Comparison of ENCODE assay signal across 11 mouse cellular contexts in genomic region chr16:21385926-21386881, GRCm38 (mm10). TPM values are rescaled to one million over a fixed set of nuclear protein-coding genes. Genes with fewer than 3 reads are reported as not detected.
DNase-seq lines count a peak whose midpoint lies in the region; ATAC-seq and TF ChIP-seq lines count a peak whose summit lies in the region.
"Had no signal": no experiment of that assay in that cellular context is flagged by ENCODE, and none has a peak within 500 bp of the region (broad histone marks: within the 10 kb centered on the region; RNA-seq: fewer than 3 reads in every experiment).

No protein-coding gene starts in this region.

- peak overlapping the region; percentile 24; the same call in 1 of the 2 replicates for H3K27ac ChIP-seq in kidney, embryonic 14.5 days (ENCODE audit: low read depth, low read length)

- H3K27me3 ChIP-seq in kidney, embryonic 14.5 days (ENCODE audit: control insufficient read depth, insufficient read depth, low read length), result no peaks in the 10 kb centered on the region

- no peak for TF ChIP-seq CTCF in brain, embryonic 14.5 days (IDR thresholded peaks at IDR 0.05; ENCODE audit: borderline replicate concordance, extremely low read depth, insufficient read depth, insufficient read length)

- no peak overlapping the region for H3K9ac ChIP-seq in kidney, embryonic 14.5 days (ENCODE audit: low read depth, low read length)

- peak; percentile 69 for ATAC-seq in kidney, embryonic 14.5 days (ENCODE audit: low FRiP score, low TSS enrichment)
- no peak for ATAC-seq in erythroblast, adult 5-6 weeks (replicated peaks; ENCODE audit: low FRiP score, poor library complexity, severe bottlenecking)

- intact Hi-C loops in gastrocnemius, postnatal 14 days (cut with DNase I; ENCODE audit: low total_unique reads), result no loop called here

- DNase-seq in gastrocnemius, postnatal 14 days, result peak; percentile 38
- no peak for DNase-seq in gastrocnemius, postnatal 10 days
- DNase-seq in brain, embryonic 14.5 days (ENCODE audit: low read depth), result peak; percentile 25
- DNase-seq in lung, postnatal 14 days, result peak; percentile 60
- DNase-seq in adrenal gland, postnatal 25 days, result no peak
- no peak for DNase-seq in cerebellum, postnatal 4 days (ENCODE audit: low spot score in 2 of 2)
- DNase-seq: cerebellum, adult 11 months; gastrocnemius, postnatal 25 days; thymus, postnatal 4 days had no signal

- WGBS in kidney, embryonic 14.5 days, result 51% methylated on average over 14 of the region's 14 CpGs

- TF ChIP-seq POLR2A in brain, embryonic 14.5 days (IDR thresholded peaks at IDR 0.05; ENCODE audit: borderline replicate concordance, extremely low read depth, insufficient read depth, insufficient read length, poor library complexity, severe bottlenecking), result no peak

- H3K36me3 ChIP-seq in kidney, embryonic 14.5 days (ENCODE audit: control insufficient read depth, insufficient read depth, low read length), result no peaks in the 10 kb centered on the region

- H3K4me2 ChIP-seq in kidney, embryonic 14.5 days (replicated peaks; ENCODE audit: low read depth, low read length), result no peak overlapping the region

- H3K4me1 ChIP-seq in kidney, embryonic 14.5 days (ENCODE audit: control insufficient read depth, insufficient read depth, low read length), result 0 out of 2 replicates have a peak, but pooled peaks cover 4% of the 10 kb centered on the region

- no peaks in the 10 kb centered on the region for H3K9me3 ChIP-seq in kidney, embryonic 14.5 days (ENCODE audit: control insufficient read depth, low read length)

- H3K4me3 ChIP-seq in kidney, embryonic 14.5 days (ENCODE audit: low read length), result no peak overlapping the region

RNA-seq across cellular contexts. Expression of gene Vps8, which starts 36.7 kb away (rescaled TPM):
- total RNA-seq in gastrocnemius, postnatal 14 days (2021), result 10 to 100 TPM; 10.4 to 12.6 TPM
- total RNA-seq in gastrocnemius, postnatal 10 days (2021), result 10 to 100 TPM; 10.6 to 12.2 TPM
- polyA plus RNA-seq in brain, embryonic 14.5 days (2012; rRNA removed), result 23.6 and 30.4 TPM in 2 replicates
- polyA plus RNA-seq in kidney, embryonic 14.5 days (2014; fragmentation: Nextera tagmentation; extraction: Ambion mirVana), result 6.1 and 14.2 TPM in 2 replicates
- 24.2 and 24.5 TPM in 2 replicates for total RNA-seq in adrenal gland, postnatal 25 days (2021)
- total RNA-seq in erythroblast, adult 5-6 weeks (2015; ENCODE audit: low replicate concordance), result 3.6 and 9.4 TPM in 2 replicates
- 6.4 and 12.6 TPM in 2 replicates for total RNA-seq in erythroblast, adult 5-6 weeks (2017; ENCODE audit: low replicate concordance)

Comparison
In these comparisons a context has a peak if more than half of its experiments do, and no peak if none do; other contexts are left out.
1. DNase-seq: peak in gastrocnemius, postnatal 14 days (single experiment), brain, embryonic 14.5 days (single experiment) and lung, postnatal 14 days (single experiment); none in gastrocnemius, postnatal 10 days (single experiment), adrenal gland, postnatal 25 days (single experiment) and cerebellum, postnatal 4 days (0 of 2).